Mouse (Mus musculus) limb, embryonic 14.5 days (tissue): ENCODE results near the gene Mbtd1. TPM values are rescaled to one million over a fixed set of nuclear protein-coding genes. Genes with fewer than 3 reads are reported as not detected.

ENCODE experiments used
- ATAC-seq: fragments of 200-750 bp; cut with Nextera tagmentation; 2 replicates; pipeline ENCODE4 v1.8.0; 2017; ENCODE audit warnings: low read depth, moderate number of reproducible peaks, moderate TSS enrichment; ENCODE audit not compliant: low FRiP score
- DNase-seq: peaks from one replicate; pipeline ENCODE4 v3.0.0-alpha.2; 2015; ENCODE audit warnings: low spot score
- H3K27ac ChIP-seq: fragments of 300-500 bp; sonication (generic); replicated peaks from 2 replicates; pipeline ENCODE4 v1.5.1; 2014; ENCODE audit warnings: low read depth, mild to moderate bottlenecking, low read length, moderate library complexity, mixed read lengths
- H3K27me3 ChIP-seq: fragments of 300-500 bp; sonication (generic); 2 replicates; pipeline ENCODE4 v1.6.1; 2014; ENCODE audit warnings: low read length, mixed read lengths; ENCODE audit not compliant: control insufficient read depth, insufficient read depth
- H3K36me3 ChIP-seq: fragments of 300-500 bp; sonication (generic); 2 replicates; pipeline ENCODE4 v1.6.1; 2014; ENCODE audit warnings: mild to moderate bottlenecking, low read length, moderate library complexity, mixed read lengths; ENCODE audit not compliant: control insufficient read depth, insufficient read depth
- H3K4me1 ChIP-seq: fragments of 300-500 bp; sonication (generic); 2 replicates; pipeline ENCODE4 v1.6.1; 2014; ENCODE audit warnings: antibody characterized with exemption, low read length, mixed read lengths; ENCODE audit not compliant: control insufficient read depth, insufficient read depth
- H3K4me2 ChIP-seq: fragments of 300-500 bp; sonication (generic); replicated peaks from 2 replicates; pipeline ENCODE4 v1.6.1; 2014; ENCODE audit warnings: low read depth, mild to moderate bottlenecking, low read length, moderate library complexity; ENCODE audit not compliant: severe bottlenecking
- H3K4me3 ChIP-seq: fragments of 300-500 bp; sonication (generic); replicated peaks from 2 replicates; pipeline ENCODE4 v1.5.1; 2014; ENCODE audit warnings: low read length
- H3K9ac ChIP-seq: fragments of 300-500 bp; sonication (generic); 2 replicates; pipeline ENCODE4 v1.6.1; 2014; ENCODE audit warnings: mild to moderate bottlenecking, low read depth, low read length, moderate library complexity; ENCODE audit not compliant: severe bottlenecking
- H3K9me3 ChIP-seq: fragments of 300-500 bp; sonication (generic); 2 replicates; pipeline ENCODE4 v1.6.1; 2016; ENCODE audit warnings: low read length; ENCODE audit not compliant: control insufficient read depth
- POLR2A ChIP-seq: fragments of 200-500 bp; IDR thresholded peaks from 2 replicates; pipeline ENCODE4 v1.8.0; 2012; ENCODE audit warnings: inconsistent platforms, mild to moderate bottlenecking, moderate library complexity, borderline replicate concordance; ENCODE audit not compliant: insufficient read depth, insufficient read length; ENCODE audit errors: extremely low read depth
- WGBS: fragments of 180-500 bp; shearing (Covaris S2); extraction: QIAGEN DNeasy Blood & Tissue Kit; methylation state at CpG from one replicate; pipeline ENCODE4 v1.1.7; 2014; 5-methylcytosine and 5-hydroxymethylcytosine counted together
- polyA plus RNA-seq, 2 experiments: library from polyadenylated mRNA; depleted of rRNA in 1 of 2; stranded (reverse) in 1 of 2; unstranded in 1 of 2; fragments of >200 nt; fragmentation: Nextera tagmentation in 1 of 2; extraction: Ambion mirVana in 1 of 2; gene quantifications; 2 replicates each; pipeline versions ENCODE4 v1.2.1 to v1.2.3; 2012 to 2014

The Mbtd1 gene
- polyA plus RNA-seq (2012; rRNA removed) (35.4 and 36.3 TPM in 2 replicates), polyA plus RNA-seq (2014; fragmentation: Nextera tagmentation; extraction: Ambion mirVana) (23.8 and 27.3 TPM in 2 replicates)

DNA sequence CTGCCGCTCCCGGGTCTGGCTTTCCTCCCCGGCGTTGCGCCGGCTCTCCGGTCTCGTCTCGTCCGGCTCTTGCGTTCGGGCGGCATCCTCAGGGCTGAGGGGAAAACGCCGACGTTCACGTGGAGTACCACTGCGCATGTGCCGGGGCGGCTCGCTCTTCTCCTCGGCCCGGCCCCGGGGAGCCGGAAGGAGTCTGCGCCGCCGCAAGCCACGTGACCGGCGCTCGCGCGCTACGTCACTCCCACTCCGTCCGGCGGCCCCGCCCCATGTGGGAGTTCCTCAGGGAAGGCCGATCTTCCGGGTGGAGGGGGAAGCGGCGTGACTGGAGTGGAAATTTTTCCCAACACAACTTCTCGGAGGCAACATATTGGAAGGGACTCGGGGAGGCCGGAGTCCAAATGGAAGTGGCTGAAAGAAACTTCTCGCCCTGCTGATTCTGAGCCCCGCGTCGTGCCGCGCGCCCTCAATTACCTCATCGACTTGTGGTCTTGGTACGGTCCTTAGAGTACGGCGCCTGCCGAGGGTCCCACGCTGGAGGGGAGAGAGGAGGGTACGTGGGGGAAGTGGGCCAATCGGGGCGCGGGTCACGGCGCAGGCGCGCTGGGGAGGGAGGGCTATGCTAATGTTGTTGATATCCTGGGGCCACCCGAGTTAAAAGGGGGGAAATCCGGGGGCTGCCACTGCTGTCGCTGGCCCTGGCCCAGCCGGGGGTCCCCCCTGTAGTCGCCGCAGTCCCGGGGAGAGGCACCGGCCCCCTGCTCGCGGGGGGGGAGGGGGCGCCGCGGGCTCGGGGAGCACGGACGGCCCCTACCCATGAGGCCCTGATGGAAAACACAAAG, at the start of gene Mbtd1, which contains the start of gene Utp18:
Gene Mbtd1 (plus strand): TSS at position 281 of the 839 bp plus-strand sequence.
Gene Utp18 (minus strand): TSS at position 195 of the 839 bp plus-strand sequence.
- ATAC-seq: peak; percentile 97
- no peaks in the 10 kb centered on the region for H3K27me3 ChIP-seq
- H3K9ac ChIP-seq: peak within 1 kb of the TSS; percentile 95
- H3K27ac ChIP-seq: peak within 1 kb of the TSS; percentile 89
- peak within 1 kb of the TSS; percentile 99 for H3K4me3 ChIP-seq
- DNase-seq: peak; percentile 97
- peak within 1 kb of the TSS; percentile 88 for H3K4me2 ChIP-seq
- H3K36me3 ChIP-seq: peaks cover 18% of the 10 kb centered on the region
- WGBS: under 1% methylated on average over 58 of the region's 83 CpGs
- H3K9me3 ChIP-seq: no peaks in the 10 kb centered on the region
- TF ChIP-seq POLR2A: peak; percentile 46; the same call in 1 of the 2 replicates
- peaks cover 16% of the 10 kb centered on the region for H3K4me1 ChIP-seq

- no peak overlapping the region for H3K27ac ChIP-seq
- 36% methylated on average over 2 of the region's 2 CpGs for WGBS
- H3K4me2 ChIP-seq: no peak overlapping the region
- no peak overlapping the region for H3K9ac ChIP-seq
- H3K9me3 ChIP-seq: no peaks in the 10 kb centered on the region
- no peaks in the 10 kb centered on the region for H3K27me3 ChIP-seq
- H3K4me1 ChIP-seq: no peaks in the 10 kb centered on the region
- H3K36me3 ChIP-seq: no peaks in the 10 kb centered on the region
- DNase-seq (no peak), ATAC-seq (no peak)
- H3K4me3 ChIP-seq: no peak overlapping the region
- TF ChIP-seq POLR2A: no peak
Measured at GRCm38 (mm10) chr11:93847342-93847741, 38.3 kb upstream of the Mbtd1 start.

- TF ChIP-seq POLR2A: no peak
- Histone ChIP-seq H3K9ac (no peak overlapping the region), H3K4me2 (no peak overlapping the region), H3K36me3 (no peaks in the 10 kb centered on the region), H3K27ac (no peak overlapping the region), H3K27me3 (no peaks in the 10 kb centered on the region), H3K9me3 (no peaks in the 10 kb centered on the region), H3K4me3 (no peak overlapping the region), H3K4me1 (peaks cover 4% of the 10 kb centered on the region; the same call in 1 of the 2 replicates)
- 71% methylated on average over 3 of the region's 3 CpGs for WGBS
- ATAC-seq (no peak), DNase-seq (no peak)
Measured at GRCm38 (mm10) chr11:93852546-93852945, 33.1 kb upstream of the Mbtd1 start.

- Histone ChIP-seq H3K4me2 (no peak overlapping the region), H3K36me3 (peaks cover 16% of the 10 kb centered on the region; the same call in 1 of the 2 replicates), H3K9me3 (no peaks in the 10 kb centered on the region), H3K9ac (no peak overlapping the region), H3K27ac (no peak overlapping the region), H3K4me3 (no peak overlapping the region), H3K27me3 (no peaks in the 10 kb centered on the region), H3K4me1 (peaks cover 4% of the 10 kb centered on the region; the same call in 1 of the 2 replicates)
- WGBS: 4% methylated on average over 6 of the region's 6 CpGs
- no peak for TF ChIP-seq POLR2A
- DNase-seq: peak; percentile 73
- ATAC-seq: 0 out of 2 replicates have a peak, but pooled peaks have one; percentile 47
Measured at GRCm38 (mm10) chr11:93856284-93856955, 29.2 kb upstream of the Mbtd1 start.

DNA sequence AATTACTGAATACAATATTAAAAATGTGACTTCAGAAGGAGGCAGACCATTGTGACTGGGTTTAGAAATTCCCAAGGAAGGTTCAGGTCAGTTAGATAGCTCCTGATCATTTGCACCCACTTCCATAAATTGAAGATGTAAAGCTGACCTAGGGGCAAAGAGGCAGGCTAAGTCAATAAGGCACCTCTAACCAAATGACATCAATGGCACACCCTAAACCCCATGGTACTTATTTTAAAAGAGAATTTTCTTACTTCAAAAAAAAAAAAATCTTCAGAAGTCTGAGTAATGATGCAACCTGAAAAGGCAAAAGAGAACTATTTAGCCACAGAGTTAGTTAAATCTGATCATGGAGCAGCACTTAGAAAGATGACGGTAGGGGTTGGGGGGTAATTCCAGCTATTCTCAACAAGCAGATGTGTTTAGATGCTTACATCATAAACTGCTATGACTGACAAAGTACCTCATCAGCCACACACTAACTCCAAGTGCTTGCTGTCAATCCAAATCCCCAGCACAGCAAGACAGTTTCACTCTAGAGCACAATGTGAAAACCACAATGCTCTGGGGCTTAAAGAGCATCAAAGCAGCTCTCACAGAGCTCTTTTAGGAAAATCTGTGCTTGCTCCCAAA, 25.0 kb upstream of the Mbtd1 start:
- WGBS: 84% methylated on average over 1 of the region's 1 CpGs
- no peak for DNase-seq
- Histone ChIP-seq H3K4me3 (no peak overlapping the region), H3K4me2 (no peak overlapping the region), H3K27me3 (no peaks in the 10 kb centered on the region), H3K36me3 (peaks cover 39% of the 10 kb centered on the region), H3K9ac (no peak overlapping the region), H3K4me1 (no peaks in the 10 kb centered on the region), H3K27ac (no peak overlapping the region), H3K9me3 (no peaks in the 10 kb centered on the region)
- ATAC-seq: no peak
- no peak for TF ChIP-seq POLR2A
